Mouse (Mus musculus): Measurements from ENCODE around the gene Cnnm2. TPM values are rescaled to one million over a fixed set of nuclear protein-coding genes. Genes with fewer than 3 reads are reported as not detected.

Gene Cnnm2
- 11.9 and 13.2 TPM in 2 replicates for polyA plus RNA-seq (2015; fragmentation: Nextera tagmentation; extraction: Ambion mirVana)

DNA sequence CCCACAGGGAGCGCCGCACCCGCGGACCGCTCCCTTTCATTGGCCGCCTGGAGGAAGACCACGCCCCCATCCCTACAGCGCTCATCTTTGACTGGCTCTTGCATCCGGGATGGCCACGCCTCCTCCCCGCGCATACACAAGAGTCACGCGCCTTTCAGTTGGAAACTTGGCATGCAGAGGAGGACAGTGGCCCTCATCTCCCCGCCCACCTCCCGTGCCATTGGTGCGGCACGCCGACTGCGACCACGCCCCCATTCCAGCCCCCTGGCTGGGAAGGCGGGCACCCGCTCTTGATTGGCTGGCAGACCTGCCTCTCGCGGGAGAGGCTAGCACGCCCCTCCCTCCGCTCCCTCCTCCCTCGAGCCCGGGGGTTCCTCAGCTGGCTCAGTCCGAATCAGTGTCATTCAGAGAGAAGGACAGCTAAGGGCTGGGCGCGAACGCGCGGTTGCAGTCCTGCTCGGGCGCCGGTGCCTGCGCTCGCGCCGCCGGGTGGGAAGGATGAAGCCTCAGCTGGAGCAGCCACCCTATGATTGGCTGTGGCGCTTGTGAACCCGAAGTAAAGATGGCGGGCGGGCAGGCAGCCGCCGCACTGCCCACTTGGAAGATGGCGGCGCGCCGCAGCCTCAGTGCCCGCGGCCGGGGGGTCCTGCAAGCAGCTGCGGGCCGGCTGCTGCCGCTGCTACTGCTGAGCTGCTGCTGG is at the start of gene Cnnm2:
TSS of gene Cnnm2 (plus strand) at position 350 of the 700 bp plus-strand sequence.

Other genes starting within 250 kb of the Cnnm2 start
- 208 and 221 TPM in 2 replicates for gene Arl3, start 188.4 kb upstream of the Cnnm2 start, polyA plus RNA-seq (2015; fragmentation: Nextera tagmentation; extraction: Ambion mirVana)
- gene Sfxn2, start 188.2 kb upstream of the Cnnm2 start, polyA plus RNA-seq (2015; fragmentation: Nextera tagmentation; extraction: Ambion mirVana), result 9.7 and 13.3 TPM in 2 replicates
- 25.7 and 26.5 TPM in 2 replicates for gene Wbp1l, start 162.5 kb upstream of the Cnnm2 start, polyA plus RNA-seq (2015; fragmentation: Nextera tagmentation; extraction: Ambion mirVana)
- gene Cyp17a1, start 88.4 kb upstream of the Cnnm2 start, polyA plus RNA-seq (2015; fragmentation: Nextera tagmentation; extraction: Ambion mirVana), result not detected in 2 replicates
- gene Borcs7, start 71.7 kb upstream of the Cnnm2 start, polyA plus RNA-seq (2015; fragmentation: Nextera tagmentation; extraction: Ambion mirVana), result 40.4 and 42.0 TPM in 2 replicates
- 36.6 and 40.0 TPM in 2 replicates for gene As3mt, start 54.1 kb upstream of the Cnnm2 start, polyA plus RNA-seq (2015; fragmentation: Nextera tagmentation; extraction: Ambion mirVana)